Mouse (Mus musculus): ENCODE data around the gene Olfr933. TPM values are rescaled to one million over a fixed set of nuclear protein-coding genes. Genes with fewer than 3 reads are reported as not detected.

Gene Olfr933
- polyA plus RNA-seq (2012; rRNA removed) = not detected in 2 replicates

- WGBS = 73% methylated on average over 4 of the region's 4 CpGs
- Histone ChIP-seq H3K4me3 (replicated peaks; ENCODE audit: extremely low read depth, low read depth, low read length) (no peak within 1 kb of the TSS), H3K4me1 (ENCODE audit: control insufficient read depth, insufficient read depth, low read length) (no peaks in the 10 kb centered on the region)
- no peak for TF ChIP-seq POLR2A (IDR thresholded peaks at IDR 0.05; ENCODE audit: borderline replicate concordance, extremely low read depth, low read depth, low read length)
- no peak for TF ChIP-seq CTCF (IDR thresholded peaks at IDR 0.05; ENCODE audit: insufficient read depth, low read length)
- DNase-seq = no peak
Observed at GRCm38 (mm10) chr9:38972013-38972412, at the start of gene Olfr933. Gene Olfr933, plus strand, starts transcription at chr9:38972313.

GRCm38 (mm10) chr9:38929509-38929908 lies 42.6 kb upstream of the Olfr933 start, which contains the start of gene Olfr930:
Gene Olfr930, plus strand, starts transcription at chr9:38929809.
- DNase-seq = no peak
- Histone ChIP-seq H3K4me3 (replicated peaks; ENCODE audit: extremely low read depth, low read depth, low read length) (no peak within 1 kb of the TSS), H3K4me1 (ENCODE audit: control insufficient read depth, insufficient read depth, low read length) (no peaks in the 10 kb centered on the region)
- TF ChIP-seq CTCF (IDR thresholded peaks at IDR 0.05; ENCODE audit: insufficient read depth, low read length) (no peak), POLR2A (IDR thresholded peaks at IDR 0.05; ENCODE audit: borderline replicate concordance, extremely low read depth, low read depth, low read length) (no peak)

- DNase-seq = no peak
- 63% methylated on average over 7 of the region's 7 CpGs for WGBS
- Histone ChIP-seq H3K4me1 (ENCODE audit: control insufficient read depth, insufficient read depth, low read length) (no peaks in the 10 kb centered on the region), H3K4me3 (replicated peaks; ENCODE audit: extremely low read depth, low read depth, low read length) (no peak overlapping the region)
- TF ChIP-seq CTCF (IDR thresholded peaks at IDR 0.05; ENCODE audit: insufficient read depth, low read length) = no peak
- no peak for TF ChIP-seq POLR2A (IDR thresholded peaks at IDR 0.05; ENCODE audit: borderline replicate concordance, extremely low read depth, low read depth, low read length)
Observed at GRCm38 (mm10) chr9:38953401-38954123, 18.6 kb upstream of the Olfr933 start.

- TF ChIP-seq CTCF (IDR thresholded peaks at IDR 0.05; ENCODE audit: insufficient read depth, low read length) (no peak), POLR2A (IDR thresholded peaks at IDR 0.05; ENCODE audit: borderline replicate concordance, extremely low read depth, low read depth, low read length) (no peak)
- no peak for DNase-seq
Observed at GRCm38 (mm10) chr9:38954124-38954416, 18.0 kb upstream of the Olfr933 start.

GRCm38 (mm10) chr9:38988215-38988614 lies 16.1 kb downstream of the Olfr933 start, which contains the start of gene Olfr934:
Gene Olfr934, minus strand, starts transcription at chr9:38988315.
- H3K4me3 ChIP-seq (replicated peaks; ENCODE audit: extremely low read depth, low read depth, low read length) = no peak within 1 kb of the TSS
- TF ChIP-seq CTCF (IDR thresholded peaks at IDR 0.05; ENCODE audit: insufficient read depth, low read length) = no peak
- TF ChIP-seq POLR2A (IDR thresholded peaks at IDR 0.05; ENCODE audit: borderline replicate concordance, extremely low read depth, low read depth, low read length) = no peak
- WGBS = 84% methylated on average over 2 of the region's 2 CpGs
- DNase-seq = no peak
- no peaks in the 10 kb centered on the region for H3K4me1 ChIP-seq (ENCODE audit: control insufficient read depth, insufficient read depth, low read length)

More at GRCm38 (mm10) chr9:38954124-38954416, 18.0 kb upstream of the Olfr933 start:
- Histone ChIP-seq H3K4me3 (replicated peaks; ENCODE audit: extremely low read depth, low read depth, low read length) (no peak overlapping the region), H3K4me1 (ENCODE audit: control insufficient read depth, insufficient read depth, low read length) (no peaks in the 10 kb centered on the region)
- 68% methylated on average over 4 of the region's 4 CpGs for WGBS

- no peak for DNase-seq
- WGBS = 60% methylated on average over 2 of the region's 2 CpGs
- TF ChIP-seq POLR2A (IDR thresholded peaks at IDR 0.05; ENCODE audit: borderline replicate concordance, extremely low read depth, low read depth, low read length) (no peak), CTCF (IDR thresholded peaks at IDR 0.05; ENCODE audit: insufficient read depth, low read length) (no peak)
- Histone ChIP-seq H3K4me1 (ENCODE audit: control insufficient read depth, insufficient read depth, low read length) (no peaks in the 10 kb centered on the region), H3K4me3 (replicated peaks; ENCODE audit: extremely low read depth, low read depth, low read length) (no peak within 1 kb of the TSS)
Observed at GRCm38 (mm10) chr9:38999583-38999982, 27.5 kb downstream of the Olfr933 start, which contains the start of gene Olfr935. Gene Olfr935, minus strand, starts transcription at chr9:38999683.

GRCm38 (mm10) chr9:39023277-39023676 lies 51.2 kb downstream of the Olfr933 start, which contains the start of gene Olfr146:
Gene Olfr146, minus strand, starts transcription at chr9:39023377.
- WGBS = 67% methylated on average over 1 of the region's 1 CpGs

More at GRCm38 (mm10) chr9:39023277-39023676, 51.2 kb downstream of the Olfr933 start, which contains the start of gene Olfr146:
- TF ChIP-seq CTCF (IDR thresholded peaks at IDR 0.05; ENCODE audit: insufficient read depth, low read length) (no peak), POLR2A (IDR thresholded peaks at IDR 0.05; ENCODE audit: borderline replicate concordance, extremely low read depth, low read depth, low read length) (no peak)
- Histone ChIP-seq H3K4me1 (ENCODE audit: control insufficient read depth, insufficient read depth, low read length) (no peaks in the 10 kb centered on the region), H3K4me3 (replicated peaks; ENCODE audit: extremely low read depth, low read depth, low read length) (no peak within 1 kb of the TSS)
- DNase-seq = no peak

Other genes starting within 250 kb of the Olfr933 start
- 0.17 and 0.25 TPM in 2 replicates for gene Olfr920, start 220.0 kb upstream of the Olfr933 start, polyA plus RNA-seq (2012; rRNA removed)
- gene Olfr921, start 199.2 kb upstream of the Olfr933 start, polyA plus RNA-seq (2012; rRNA removed) = 0.13 TPM in 1 of 2 replicates, not detected in the other
- gene Olfr922, start 157.7 kb upstream of the Olfr933 start, polyA plus RNA-seq (2012; rRNA removed) = not detected in 2 replicates
- not detected in 2 replicates for gene Olfr923, start 145.8 kb upstream of the Olfr933 start, polyA plus RNA-seq (2012; rRNA removed)
- not detected in 2 replicates for gene Olfr924, start 127.9 kb upstream of the Olfr933 start, polyA plus RNA-seq (2012; rRNA removed)
- gene Olfr26, start 117.3 kb upstream of the Olfr933 start, polyA plus RNA-seq (2012; rRNA removed) = not detected in 2 replicates
- gene Olfr926, start 95.2 kb upstream of the Olfr933 start, polyA plus RNA-seq (2012; rRNA removed) = not detected in 2 replicates
- not detected in 2 replicates for gene Olfr930, start 42.5 kb upstream of the Olfr933 start, polyA plus RNA-seq (2012; rRNA removed)
- gene Olfr934, start 16.0 kb downstream of the Olfr933 start, polyA plus RNA-seq (2012; rRNA removed) = not detected in 2 replicates
- gene Olfr935, start 27.4 kb downstream of the Olfr933 start, polyA plus RNA-seq (2012; rRNA removed) = not detected in 2 replicates
- not detected in 2 replicates for gene Olfr146, start 51.1 kb downstream of the Olfr933 start, polyA plus RNA-seq (2012; rRNA removed)
- gene Olfr937, start 92.6 kb downstream of the Olfr933 start, polyA plus RNA-seq (2012; rRNA removed) = not detected in 2 replicates
- gene Olfr938, start 106.6 kb downstream of the Olfr933 start, polyA plus RNA-seq (2012; rRNA removed) = not detected in 2 replicates
- gene Olfr27, start 155.8 kb downstream of the Olfr933 start, polyA plus RNA-seq (2012; rRNA removed) = not detected in 2 replicates
- gene Olfr943, start 194.0 kb downstream of the Olfr933 start, polyA plus RNA-seq (2012; rRNA removed) = not detected in 2 replicates
- gene Olfr944, start 229.6 kb downstream of the Olfr933 start, polyA plus RNA-seq (2012; rRNA removed) = not detected in 2 replicates